Mouse (Mus musculus): ENCODE data around the gene Rpl23.

GRCm38 (mm10) chr11:97819923-97820322, 37.7 kb upstream of the Rpl23 start:
- no peak for TF ChIP-seq CTCF (IDR thresholded peaks at IDR 0.05; ENCODE audit: low read depth)
- TF ChIP-seq EP300 (IDR thresholded peaks at IDR 0.05; ENCODE audit: low read depth): no peak

Measured in liver, postnatal 0 days (tissue).